Mouse (Mus musculus): ENCODE data around the gene Cdc42. TPM values are rescaled to one million over a fixed set of nuclear protein-coding genes. Genes with fewer than 3 reads are reported as not detected.

Gene Cdc42
- polyA plus RNA-seq, 1 experiment from 2014 or later, result 592 TPM

DNA sequence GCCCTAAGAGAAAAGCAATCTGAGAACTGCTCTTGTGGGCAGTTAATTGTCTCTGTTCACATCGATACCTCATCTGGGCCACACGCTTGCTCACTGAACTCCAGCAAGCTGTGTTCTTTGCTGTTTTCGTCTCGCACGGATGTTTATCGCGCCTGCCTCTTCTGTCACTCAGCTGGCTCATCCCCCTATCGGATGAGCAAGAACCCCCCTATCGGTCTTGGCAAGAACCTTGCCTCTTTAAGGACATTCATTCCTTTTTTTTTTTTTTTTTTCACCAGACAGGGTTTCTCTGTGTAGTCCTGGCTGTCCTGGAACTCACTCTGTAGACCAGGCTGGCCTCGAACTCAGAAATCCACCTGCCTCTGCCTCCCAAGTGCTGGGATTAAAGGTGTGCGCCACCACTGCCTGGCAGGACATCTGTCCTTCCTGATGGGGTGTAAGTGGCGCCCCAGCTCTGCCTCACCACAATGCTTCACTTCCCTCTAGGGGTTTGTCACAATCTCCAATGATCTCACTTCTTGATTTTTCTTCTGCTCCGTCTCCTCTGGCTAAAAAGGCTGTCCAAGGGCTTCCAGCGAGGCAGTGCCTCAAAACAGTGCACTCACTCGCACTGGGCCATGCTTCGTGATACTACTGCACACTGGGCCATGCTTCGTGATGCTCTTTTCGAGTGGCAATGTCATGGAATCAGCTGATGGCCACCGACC, 8.0 kb upstream of the Cdc42 start:
- Histone ChIP-seq H3K4me1 (replicated peaks; ENCODE audit: insufficient read depth, low read length) (peaks cover 3% of the 10 kb centered on the region; the same call in 1 of the 2 replicates), H3K36me3 (ENCODE audit: insufficient read depth, low read length) (no peaks in the 10 kb centered on the region)

GRCm38 (mm10) chr4:137364826-137365225, 7.3 kb upstream of the Cdc42 start:
- 88% methylated on average over 6 of the region's 6 CpGs for WGBS

More for the DNA sequence above, 8.0 kb upstream of the Cdc42 start:
- ATAC-seq (replicated peaks; ENCODE audit: low FRiP score, low read depth), result no peak
- H3K9ac ChIP-seq (ENCODE audit: low read depth, low read length), result no peak overlapping the region
- H3K27ac ChIP-seq, result no peak overlapping the region
- TF ChIP-seq CTCF (IDR thresholded peaks at IDR 0.05; ENCODE audit: low read depth), result no peak
- DNase-seq (ENCODE audit: low spot score), result no peak
- WGBS, result 84% methylated on average over 19 of the region's 19 CpGs
- no peaks in the 10 kb centered on the region for H3K9me3 ChIP-seq (replicated peaks; ENCODE audit: low read length)
- no peak overlapping the region for H3K4me3 ChIP-seq (replicated peaks; ENCODE audit: low read depth, low read length)
- no peaks in the 10 kb centered on the region for H3K27me3 ChIP-seq (ENCODE audit: insufficient read depth, low read length)
- H3K4me2 ChIP-seq (ENCODE audit: low read length), result no peak overlapping the region

DNA sequence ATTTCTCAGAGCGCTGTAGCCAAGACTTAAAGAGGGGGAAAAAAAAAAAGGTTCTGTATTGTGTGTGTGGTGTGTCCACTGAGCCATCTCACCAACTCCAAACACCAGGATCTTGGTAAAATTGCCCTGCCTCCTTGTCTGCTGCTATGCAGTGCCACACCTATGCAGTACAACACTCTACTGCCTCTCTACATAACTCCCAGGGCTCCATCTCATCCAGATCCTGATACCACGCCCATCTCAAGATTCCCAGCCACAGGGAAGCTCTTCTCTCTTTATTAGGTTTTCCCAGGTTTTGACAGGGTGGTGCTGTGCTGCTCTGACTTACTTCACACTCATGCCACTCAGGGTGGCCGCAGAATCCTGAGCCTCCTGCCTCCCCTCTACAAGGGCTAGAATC, 3.5 kb upstream of the Cdc42 start:
- no peak overlapping the region for H3K27ac ChIP-seq
- no peak overlapping the region for H3K4me2 ChIP-seq (ENCODE audit: low read length)
- ATAC-seq (replicated peaks; ENCODE audit: low FRiP score, low read depth), result no peak
- H3K4me1 ChIP-seq (replicated peaks; ENCODE audit: insufficient read depth, low read length), result no peaks in the 10 kb centered on the region
- H3K9ac ChIP-seq (ENCODE audit: low read depth, low read length), result no peak overlapping the region
- 67% methylated on average over 3 of the region's 3 CpGs for WGBS
- H3K36me3 ChIP-seq (ENCODE audit: insufficient read depth, low read length), result no peaks in the 10 kb centered on the region
- no peaks in the 10 kb centered on the region for H3K27me3 ChIP-seq (ENCODE audit: insufficient read depth, low read length)
- H3K9me3 ChIP-seq (replicated peaks; ENCODE audit: low read length), result no peaks in the 10 kb centered on the region
- TF ChIP-seq CTCF (IDR thresholded peaks at IDR 0.05; ENCODE audit: low read depth), result no peak
- no peak for DNase-seq (ENCODE audit: low spot score)
- no peak overlapping the region for H3K4me3 ChIP-seq (replicated peaks; ENCODE audit: low read depth, low read length)

More at GRCm38 (mm10) chr4:137364826-137365225, 7.3 kb upstream of the Cdc42 start:
- Histone ChIP-seq H3K4me3 (replicated peaks; ENCODE audit: low read depth, low read length) (no peak overlapping the region), H3K4me2 (ENCODE audit: low read length) (no peak overlapping the region), H3K27ac (no peak overlapping the region), H3K4me1 (replicated peaks; ENCODE audit: insufficient read depth, low read length) (no peaks in the 10 kb centered on the region; the same call in 1 of the 2 replicates), H3K36me3 (ENCODE audit: insufficient read depth, low read length) (no peaks in the 10 kb centered on the region), H3K9ac (ENCODE audit: low read depth, low read length) (no peak overlapping the region), H3K27me3 (ENCODE audit: insufficient read depth, low read length) (no peaks in the 10 kb centered on the region), H3K9me3 (replicated peaks; ENCODE audit: low read length) (no peaks in the 10 kb centered on the region)
- ATAC-seq (replicated peaks; ENCODE audit: low FRiP score, low read depth), result no peak
- no peak for DNase-seq (ENCODE audit: low spot score)
- no peak for TF ChIP-seq CTCF (IDR thresholded peaks at IDR 0.05; ENCODE audit: low read depth)

DNA sequence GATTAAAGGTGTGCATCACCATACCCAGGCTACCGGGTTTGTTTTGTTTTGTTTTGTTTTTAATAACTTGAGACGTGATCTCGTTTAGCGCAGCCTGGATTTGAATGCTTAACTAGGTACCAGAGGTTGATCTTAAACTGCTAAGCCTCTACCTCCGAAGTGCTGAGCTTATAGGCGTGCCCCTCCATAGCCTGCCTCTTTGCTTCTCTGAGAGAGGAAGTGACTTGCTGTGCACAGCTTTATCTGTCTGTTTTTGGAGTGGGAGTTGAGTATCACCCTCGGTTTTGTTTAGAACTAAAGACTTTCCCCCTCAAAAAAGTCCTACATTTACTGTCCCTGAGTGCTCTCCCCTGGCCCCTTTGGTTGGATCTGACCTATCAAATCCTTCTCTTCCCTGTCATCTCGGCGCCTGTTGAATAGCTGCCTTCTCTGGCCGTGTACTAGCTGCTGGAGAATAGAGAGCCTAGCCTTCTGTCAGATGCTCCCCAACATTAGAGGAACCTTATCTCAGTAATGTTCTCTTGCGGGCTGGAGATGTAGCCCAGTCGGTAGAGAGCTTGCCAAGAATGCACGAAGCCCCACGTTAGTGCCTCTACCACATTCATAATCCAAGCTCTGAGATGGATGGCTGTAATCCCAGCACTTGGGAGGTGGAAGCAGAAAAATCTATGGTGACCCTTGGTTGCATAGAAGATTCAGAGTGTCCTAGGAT, 927 bp upstream of the Cdc42 start:
- H3K27me3 ChIP-seq (ENCODE audit: insufficient read depth, low read length), result no peaks in the 10 kb centered on the region
- peaks cover 10% of the 10 kb centered on the region for H3K4me1 ChIP-seq (replicated peaks; ENCODE audit: insufficient read depth, low read length)
- TF ChIP-seq CTCF (IDR thresholded peaks at IDR 0.05; ENCODE audit: low read depth), result no peak
- no peak overlapping the region for H3K9ac ChIP-seq (ENCODE audit: low read depth, low read length)
- H3K27ac ChIP-seq, result no peak overlapping the region; the same call in 1 of the 2 replicates
- H3K9me3 ChIP-seq (replicated peaks; ENCODE audit: low read length), result no peaks in the 10 kb centered on the region
- WGBS, result 51% methylated on average over 14 of the region's 14 CpGs
- no peak for DNase-seq (ENCODE audit: low spot score)
- no peaks in the 10 kb centered on the region for H3K36me3 ChIP-seq (ENCODE audit: insufficient read depth, low read length)
- H3K4me2 ChIP-seq (ENCODE audit: low read length), result no peak overlapping the region
- H3K4me3 ChIP-seq (replicated peaks; ENCODE audit: low read depth, low read length), result no peak overlapping the region
- ATAC-seq (replicated peaks; ENCODE audit: low FRiP score, low read depth), result no peak

GRCm38 (mm10) chr4:137356674-137357510, 628 bp downstream of the Cdc42 start:
- Histone ChIP-seq H3K9ac (ENCODE audit: low read depth, low read length) (peak overlapping the region; percentile 100), H3K36me3 (ENCODE audit: insufficient read depth, low read length) (no peaks in the 10 kb centered on the region), H3K4me3 (replicated peaks; ENCODE audit: low read depth, low read length) (peak overlapping the region; percentile 99), H3K9me3 (replicated peaks; ENCODE audit: low read length) (no peaks in the 10 kb centered on the region), H3K27me3 (ENCODE audit: insufficient read depth, low read length) (no peaks in the 10 kb centered on the region), H3K4me1 (replicated peaks; ENCODE audit: insufficient read depth, low read length) (peaks cover 17% of the 10 kb centered on the region), H3K4me2 (ENCODE audit: low read length) (peak overlapping the region; percentile 67), H3K27ac (peak overlapping the region; percentile 99)
- no peak for TF ChIP-seq CTCF (IDR thresholded peaks at IDR 0.05; ENCODE audit: low read depth)
- DNase-seq (ENCODE audit: low spot score) (peak; percentile 82), ATAC-seq (replicated peaks; ENCODE audit: low FRiP score, low read depth) (peak; percentile 78)
- WGBS, result under 1% methylated on average over 53 of the region's 90 CpGs

- no peaks in the 10 kb centered on the region; the same call in 1 of the 2 replicates for H3K36me3 ChIP-seq (ENCODE audit: insufficient read depth, low read length)
- no peak overlapping the region for H3K4me2 ChIP-seq (ENCODE audit: low read length)
- no peak for DNase-seq (ENCODE audit: low spot score)
- H3K9me3 ChIP-seq (replicated peaks; ENCODE audit: low read length), result no peaks in the 10 kb centered on the region
- no peak overlapping the region for H3K27ac ChIP-seq
- H3K4me3 ChIP-seq (replicated peaks; ENCODE audit: low read depth, low read length), result no peak overlapping the region
- H3K9ac ChIP-seq (ENCODE audit: low read depth, low read length), result no peak overlapping the region
- ATAC-seq (replicated peaks; ENCODE audit: low FRiP score, low read depth), result no peak
- H3K4me1 ChIP-seq (replicated peaks; ENCODE audit: insufficient read depth, low read length), result peaks cover 21% of the 10 kb centered on the region
- H3K27me3 ChIP-seq (ENCODE audit: insufficient read depth, low read length), result no peaks in the 10 kb centered on the region
- TF ChIP-seq CTCF (IDR thresholded peaks at IDR 0.05; ENCODE audit: low read depth), result no peak
Measured at GRCm38 (mm10) chr4:137350627-137351026, 6.9 kb downstream of the Cdc42 start.
